Mouse (Mus musculus): ENCODE measurements around the gene Kcna2.

Gene Kcna2

DNA sequence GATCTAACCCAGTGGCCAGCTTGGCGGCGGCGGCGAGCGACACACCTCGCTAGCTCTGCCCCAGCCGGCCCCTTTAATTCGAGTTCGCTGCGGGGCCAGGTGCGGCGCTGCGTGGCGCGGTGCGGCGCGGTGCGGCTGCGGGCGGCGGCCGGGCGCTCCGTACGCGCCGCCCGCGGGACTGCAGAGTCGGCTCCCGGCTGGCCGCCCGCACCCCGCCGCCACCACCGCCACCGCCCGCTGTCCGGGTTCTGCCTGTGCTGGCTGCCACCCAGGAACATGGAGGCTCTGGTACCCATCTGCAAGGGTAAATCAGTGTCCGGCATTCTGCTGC lies 475 bp downstream of the Kcna2 start:
- no peak for DNase-seq (ENCODE audit: extremely low read depth, insufficient read length, low spot score)

- no peak for DNase-seq (ENCODE audit: extremely low read depth, insufficient read length, low spot score)
These were observed 1.1 kb downstream of the Kcna2 start for GRCm38 (mm10) chr3:107101787-107102651.

GRCm38 (mm10) chr3:107103041-107103440 lies 2.1 kb downstream of the Kcna2 start:
- no peak for DNase-seq (ENCODE audit: extremely low read depth, insufficient read length, low spot score)

DNA sequence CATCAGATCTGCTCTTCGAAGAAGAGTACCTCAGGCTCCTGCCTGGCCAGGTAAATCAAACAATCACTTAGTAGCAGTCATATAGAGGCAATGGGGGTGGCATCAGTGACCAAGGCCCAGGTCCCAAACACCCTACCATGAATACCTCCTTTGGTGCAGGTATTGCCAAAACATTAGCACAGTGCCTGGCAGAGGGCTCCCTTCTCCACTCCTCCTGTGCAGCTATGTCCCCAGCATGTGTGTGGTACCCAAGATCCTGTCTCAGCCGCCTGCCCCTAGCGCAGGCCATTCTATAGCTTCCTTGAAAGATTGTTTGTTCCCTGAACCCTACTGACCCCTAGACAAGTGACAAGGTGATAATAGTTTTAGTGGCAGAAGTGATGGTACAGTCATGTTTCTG lies 2.5 kb downstream of the Kcna2 start:
- DNase-seq (ENCODE audit: extremely low read depth, insufficient read length, low spot score), result no peak

- no peak for DNase-seq (ENCODE audit: extremely low read depth, insufficient read length, low spot score)
These were observed 5.0 kb downstream of the Kcna2 start for GRCm38 (mm10) chr3:107105986-107106385.

DNA sequence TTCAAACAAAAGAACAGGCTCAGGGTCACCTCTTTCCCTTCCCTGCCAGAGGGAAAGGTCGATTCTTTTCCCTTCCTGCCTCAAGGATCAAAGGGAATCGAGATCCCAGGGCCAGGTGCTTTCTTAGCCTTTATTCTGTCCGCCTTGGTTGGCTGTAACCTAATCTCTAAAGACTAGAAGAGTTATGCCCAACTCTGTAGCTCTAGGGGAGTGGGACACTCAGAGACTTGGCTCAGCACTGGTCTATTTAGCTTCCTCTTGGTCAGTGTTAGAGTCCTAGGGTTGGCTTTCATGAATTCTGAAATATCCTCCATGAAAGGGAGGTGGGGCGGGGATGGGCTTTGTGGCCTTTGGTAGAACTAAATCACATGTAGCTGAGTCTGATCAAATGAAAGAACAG lies 11.6 kb downstream of the Kcna2 start:
- DNase-seq (ENCODE audit: extremely low read depth, insufficient read length, low spot score), result no peak

DNA sequence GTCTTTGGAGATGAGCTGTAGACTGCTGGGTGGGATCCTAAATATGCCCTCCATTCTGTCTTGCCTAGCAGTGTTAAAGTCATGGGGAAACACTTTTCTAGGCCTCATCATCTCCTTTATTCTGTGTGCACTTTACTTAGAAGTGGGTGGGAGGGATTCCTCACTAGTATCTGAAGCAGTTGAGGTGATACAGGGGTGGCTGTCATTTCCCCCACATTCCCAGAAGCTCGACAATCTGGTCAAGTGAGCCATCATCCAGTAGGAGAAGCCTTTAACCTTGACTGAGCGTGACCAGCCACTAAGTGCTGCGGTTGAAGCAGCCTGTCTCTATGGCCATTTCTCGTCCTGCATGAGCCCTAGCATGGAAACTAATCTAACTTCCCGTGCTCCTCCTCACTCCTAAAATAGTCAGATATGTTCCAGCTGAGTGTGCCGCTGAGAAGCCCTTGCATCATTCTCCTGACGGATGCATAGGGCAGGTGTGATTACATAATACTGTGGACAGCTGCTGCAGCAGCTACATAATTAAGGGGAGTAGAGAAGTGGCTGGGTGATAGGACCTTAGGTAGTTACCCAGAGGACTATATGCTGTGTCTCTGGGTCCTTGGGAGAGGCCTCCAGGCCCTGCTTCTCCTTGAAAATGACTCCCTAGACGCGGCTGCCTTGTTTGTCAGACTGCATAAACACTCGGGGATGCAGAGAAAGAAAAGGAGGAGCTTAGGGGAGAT lies 12.2 kb downstream of the Kcna2 start:
- DNase-seq (ENCODE audit: extremely low read depth, insufficient read length, low spot score), result no peak

DNA sequence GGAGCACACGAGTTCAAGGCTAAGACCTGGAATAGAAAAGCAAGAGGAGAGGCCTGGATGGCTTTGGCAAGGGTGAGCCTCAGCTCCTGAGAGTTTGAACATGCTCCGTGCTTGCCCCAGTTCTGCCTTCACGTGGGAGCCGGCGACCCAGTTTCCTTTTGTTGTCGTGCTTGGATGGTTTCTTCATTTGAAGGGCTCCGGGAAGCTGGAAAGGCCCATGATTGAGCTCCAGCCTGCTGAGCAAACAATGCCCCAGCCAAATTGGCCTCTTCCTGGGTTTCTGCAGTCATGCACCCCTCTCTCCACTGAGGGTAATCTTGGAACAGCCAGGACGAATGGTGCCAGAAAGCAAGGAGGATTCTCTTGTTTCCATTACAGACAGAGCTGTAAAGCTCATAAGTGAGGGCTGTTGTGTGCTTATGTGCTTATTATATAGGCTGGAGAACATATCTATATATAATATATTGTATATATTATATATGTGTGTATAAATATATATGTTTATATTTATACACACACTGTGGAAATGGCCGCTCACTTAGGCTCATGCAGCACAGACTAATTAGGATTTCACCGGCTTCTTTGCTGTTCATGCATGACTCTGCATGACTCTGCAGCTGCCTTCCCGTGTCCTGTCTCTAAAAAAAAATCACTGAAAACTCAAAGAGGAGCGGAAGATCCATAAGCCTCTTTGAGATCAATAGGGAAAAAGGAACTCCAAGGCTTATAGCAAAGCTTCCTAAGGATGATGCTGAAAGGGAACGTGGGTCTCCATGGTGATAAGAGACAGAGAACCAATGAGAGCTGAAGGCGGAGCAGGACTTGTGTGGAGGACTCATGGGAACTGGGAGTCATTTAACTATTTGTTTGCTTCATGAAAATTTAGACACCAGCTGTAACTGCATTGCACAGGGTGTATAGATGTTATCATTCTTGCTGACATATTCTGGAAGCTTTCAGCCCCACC lies 13.1 kb downstream of the Kcna2 start:
- DNase-seq (ENCODE audit: extremely low read depth, insufficient read length, low spot score), result no peak

- no peak for DNase-seq (ENCODE audit: extremely low read depth, insufficient read length, low spot score)
These were observed 14.0 kb downstream of the Kcna2 start for GRCm38 (mm10) chr3:107114941-107115340.

DNA sequence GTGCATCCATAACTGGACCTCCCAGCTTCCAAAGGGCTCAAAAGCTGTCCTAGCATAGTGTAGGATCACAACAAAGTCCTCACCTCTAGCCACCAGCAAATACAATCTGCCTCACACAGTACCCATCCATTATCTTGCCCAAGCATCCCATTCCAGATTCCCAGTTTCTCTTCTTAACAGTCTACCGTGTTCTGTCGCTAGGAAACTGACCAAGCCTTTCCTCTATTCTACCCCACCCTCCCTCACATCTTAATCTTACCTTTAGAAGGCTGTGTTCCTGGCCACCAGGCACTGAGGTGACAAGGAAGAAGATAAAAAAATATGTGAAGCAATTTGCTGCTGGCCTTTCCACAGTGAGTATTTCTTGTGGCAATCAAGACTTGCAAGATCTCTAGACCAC lies 14.8 kb downstream of the Kcna2 start:
- DNase-seq (ENCODE audit: extremely low read depth, insufficient read length, low spot score), result no peak

DNA sequence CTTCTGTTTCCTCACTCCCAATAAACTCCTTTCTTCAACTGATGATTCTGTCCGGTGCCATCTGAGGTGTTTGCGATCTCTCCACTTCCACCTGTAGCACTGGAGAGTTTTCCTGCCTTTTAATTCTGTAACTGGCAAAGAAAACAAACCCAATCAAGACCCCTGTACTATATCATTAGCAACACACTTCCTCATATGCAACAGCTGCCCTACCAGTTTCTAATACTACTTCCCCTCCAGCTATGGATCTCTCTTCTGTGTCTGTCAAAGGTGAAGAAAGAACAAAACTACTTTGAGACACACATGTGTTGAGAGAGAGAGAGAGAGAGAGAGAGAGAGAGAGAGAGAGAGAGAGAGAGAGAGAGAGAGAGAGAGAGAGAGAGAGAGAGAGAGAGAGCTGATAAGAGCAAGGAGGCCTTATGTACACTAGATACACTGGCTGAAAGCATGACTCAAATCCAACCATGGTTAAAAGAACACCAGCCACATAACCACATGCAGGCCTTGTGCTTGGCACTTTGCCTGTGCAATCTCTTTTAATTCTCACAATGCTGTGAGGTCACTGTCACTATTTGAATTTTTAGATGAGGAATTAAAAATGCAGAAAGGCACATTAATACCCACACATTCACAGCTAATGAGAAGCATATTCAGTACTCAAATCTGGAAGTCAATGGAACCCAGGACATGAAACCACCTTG lies 19.1 kb downstream of the Kcna2 start:
- DNase-seq (ENCODE audit: extremely low read depth, insufficient read length, low spot score), result no peak

- DNase-seq (ENCODE audit: extremely low read depth, insufficient read length, low spot score), result no peak
These were observed 21.4 kb downstream of the Kcna2 start for GRCm38 (mm10) chr3:107122306-107122705.

- no peak for DNase-seq (ENCODE audit: extremely low read depth, insufficient read length, low spot score)
These were observed 26.7 kb downstream of the Kcna2 start for GRCm38 (mm10) chr3:107127667-107128066.

DNA sequence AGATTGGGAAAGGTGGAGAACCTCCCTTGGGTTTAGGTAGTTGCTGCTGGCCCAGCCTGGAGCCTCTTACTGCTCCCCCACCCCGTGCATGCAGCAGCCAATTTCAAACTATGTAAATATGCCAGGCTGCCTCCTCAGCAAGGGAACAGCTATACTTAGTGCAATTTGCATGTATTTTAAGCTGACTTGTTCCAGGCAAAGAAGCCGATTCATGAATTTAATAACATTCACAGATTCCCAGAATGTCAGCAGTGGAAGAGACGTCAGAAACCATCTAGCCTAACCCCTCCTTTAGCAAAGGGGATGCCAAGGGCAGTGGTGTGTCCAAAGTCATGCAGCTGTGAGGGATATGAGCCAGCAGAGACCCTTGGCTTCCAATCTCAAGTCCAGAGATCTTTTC lies 27.5 kb downstream of the Kcna2 start:
- DNase-seq (ENCODE audit: extremely low read depth, insufficient read length, low spot score), result no peak

DNA sequence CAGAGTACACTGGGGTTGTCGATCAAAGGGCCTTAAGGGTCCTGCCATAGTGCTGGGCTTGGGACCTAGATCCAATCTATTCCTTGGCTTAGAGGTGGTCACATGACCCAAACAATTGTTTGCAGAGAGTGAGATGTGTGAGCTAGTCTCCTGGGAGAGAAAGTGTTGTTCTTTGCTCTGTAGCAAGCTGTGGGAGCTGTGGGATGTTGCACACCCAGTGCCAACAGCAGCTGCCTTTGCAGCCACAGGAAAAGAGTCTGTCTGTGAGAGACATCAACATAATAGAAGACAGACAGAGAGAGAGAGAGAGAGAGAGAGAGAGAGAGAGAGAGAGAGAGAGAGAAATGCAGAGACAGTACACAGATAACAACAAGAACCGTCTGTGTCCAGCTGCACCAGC lies 28.3 kb downstream of the Kcna2 start:
- DNase-seq (ENCODE audit: extremely low read depth, insufficient read length, low spot score), result no peak

GRCm38 (mm10) chr3:107130661-107131326 lies 29.8 kb downstream of the Kcna2 start:
- DNase-seq (ENCODE audit: extremely low read depth, insufficient read length, low spot score), result no peak

DNA sequence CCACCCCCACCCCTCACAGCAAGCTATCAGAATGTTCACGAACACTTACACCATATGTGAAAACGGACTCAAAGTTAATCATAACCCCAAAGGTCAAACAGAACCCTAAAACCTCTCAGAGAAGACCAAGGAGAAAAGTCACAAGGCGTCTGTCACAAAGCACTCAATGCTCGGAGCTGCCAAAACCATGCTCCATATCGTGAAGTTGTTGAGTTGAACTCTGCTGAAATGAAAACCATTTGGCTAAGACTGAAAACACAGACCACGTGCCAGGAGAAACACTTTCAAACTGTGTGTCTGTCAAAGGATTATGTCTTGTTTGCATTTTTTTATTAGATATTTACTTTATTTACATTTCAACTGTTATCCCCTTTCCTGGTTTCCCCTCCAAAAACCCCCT lies 30.9 kb downstream of the Kcna2 start:
- no peak for DNase-seq (ENCODE audit: extremely low read depth, insufficient read length, low spot score)

DNA sequence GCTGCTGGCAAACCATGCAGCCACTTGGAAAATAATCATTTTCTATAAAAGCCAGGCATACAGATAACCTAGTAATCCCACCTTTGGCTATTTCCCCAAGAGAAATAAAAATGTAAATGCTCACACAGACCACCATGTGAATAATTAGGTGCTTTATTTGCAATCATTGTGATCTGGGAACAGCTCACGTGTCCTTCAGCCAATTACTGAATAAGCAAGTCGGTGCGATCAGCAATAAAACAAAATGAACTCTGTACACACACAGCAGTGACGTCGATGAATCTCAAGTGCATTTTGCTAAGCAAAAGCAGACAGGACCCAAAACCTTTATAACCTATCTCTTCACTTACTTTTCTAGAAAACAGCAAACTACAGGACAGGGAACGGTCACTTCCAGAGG lies 31.7 kb downstream of the Kcna2 start:
- DNase-seq (ENCODE audit: extremely low read depth, insufficient read length, low spot score), result no peak

DNA sequence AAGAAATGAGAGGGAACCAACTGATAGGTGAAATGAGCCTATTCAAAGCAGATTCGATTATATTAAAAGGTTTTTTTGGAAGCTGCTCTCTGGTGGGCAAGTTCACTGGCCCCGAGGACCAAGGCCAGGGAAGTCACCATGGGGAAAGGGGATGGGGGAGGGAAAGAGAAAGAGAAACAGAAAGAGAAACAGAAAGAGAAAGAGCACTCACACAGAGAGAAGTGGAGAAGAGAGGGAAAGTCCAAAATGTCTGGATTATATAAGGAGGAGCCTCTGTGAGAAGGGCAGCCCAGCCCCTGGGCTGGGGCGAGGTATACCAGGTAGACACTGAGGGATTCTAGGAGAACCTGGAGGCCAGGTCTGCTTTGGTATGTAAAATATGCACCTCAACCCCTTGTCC lies 33.5 kb downstream of the Kcna2 start:
- no peak for DNase-seq (ENCODE audit: extremely low read depth, insufficient read length, low spot score)

DNA sequence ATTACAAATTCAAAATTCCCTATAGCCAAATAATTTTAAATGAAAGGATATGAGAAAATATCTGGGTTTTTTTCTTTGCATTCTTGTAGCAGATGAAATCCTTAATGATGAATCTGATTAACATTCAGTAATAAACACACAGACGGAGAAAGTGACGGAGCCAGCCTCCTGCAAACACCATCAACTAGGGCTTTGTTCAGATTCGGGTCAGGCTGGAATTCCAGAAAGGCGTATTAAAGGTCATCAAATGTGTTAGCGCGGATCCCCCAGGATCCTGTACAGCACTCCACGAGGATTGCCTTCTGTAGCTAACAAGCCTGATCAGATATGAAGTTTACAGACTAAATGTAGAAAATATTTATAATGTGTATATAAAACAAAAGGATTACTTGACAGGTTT lies 46.2 kb downstream of the Kcna2 start:
- no peak for DNase-seq (ENCODE audit: extremely low read depth, insufficient read length, low spot score)

Data from 3134 (cell line).